Mouse (Mus musculus) urinary bladder, postnatal 4 days (tissue): ENCODE data around the gene Zfand4.
"Not testable (repeated sequence)": the region's sequence is repeated elsewhere in the genome, so short reads cannot be mapped to it uniquely, and the experiment has no call there.

Experiments used
- DNase-seq, 2 experiments: peaks; one replicate each; pipeline ENCODE4 v3.0.0; 2021 to 2022; ENCODE audit warnings: low spot score in 2 of 2

Zfand4 gene

GRCm38 (mm10) chr6:116264018-116264651, at the start of gene Zfand4:
Zfand4 (plus strand) TSS chr6:116264222.
- DNase-seq = peak; percentile 89 to 93

GRCm38 (mm10) chr6:116227767-116228166, 36.3 kb upstream of the Zfand4 start:
- DNase-seq = no peak

GRCm38 (mm10) chr6:116228785-116229525, 35.1 kb upstream of the Zfand4 start:
- DNase-seq = peak; percentile 35 to 72

GRCm38 (mm10) chr6:116234821-116235220, 29.2 kb upstream of the Zfand4 start:
- DNase-seq = not testable (repeated sequence)

- no peak for DNase-seq
These were observed 28.7 kb upstream of the Zfand4 start for GRCm38 (mm10) chr6:116235336-116235735.

GRCm38 (mm10) chr6:116238083-116238482, 25.9 kb upstream of the Zfand4 start:
- DNase-seq = no peak

GRCm38 (mm10) chr6:116240371-116240770, 23.7 kb upstream of the Zfand4 start:
- no peak for DNase-seq

- no peak for DNase-seq
These were observed 4.4 kb upstream of the Zfand4 start for GRCm38 (mm10) chr6:116259649-116260048.

- DNase-seq = no peak
These were observed 3.5 kb upstream of the Zfand4 start for GRCm38 (mm10) chr6:116260481-116260880.

- DNase-seq = no peak
These were observed 1.2 kb upstream of the Zfand4 start for GRCm38 (mm10) chr6:116262824-116263223.

GRCm38 (mm10) chr6:116264836-116265235, 814 bp downstream of the Zfand4 start:
- DNase-seq = no peak

GRCm38 (mm10) chr6:116265603-116266002, 1.6 kb downstream of the Zfand4 start:
- no peak for DNase-seq

- DNase-seq = no peak
These were observed 2.5 kb downstream of the Zfand4 start for GRCm38 (mm10) chr6:116266273-116267109.

GRCm38 (mm10) chr6:116267110-116267423, 3.0 kb downstream of the Zfand4 start:
- no peak for DNase-seq

GRCm38 (mm10) chr6:116275695-116276094, 11.7 kb downstream of the Zfand4 start:
- no peak for DNase-seq

GRCm38 (mm10) chr6:116278679-116279317, 14.8 kb downstream of the Zfand4 start:
- DNase-seq = no peak

GRCm38 (mm10) chr6:116281014-116281413, 17.0 kb downstream of the Zfand4 start:
- DNase-seq = no peak

GRCm38 (mm10) chr6:116282546-116282945, 18.5 kb downstream of the Zfand4 start:
- no peak for DNase-seq

- no peak for DNase-seq
These were observed 19.3 kb downstream of the Zfand4 start for GRCm38 (mm10) chr6:116283280-116283679.

GRCm38 (mm10) chr6:116286321-116286720, 22.3 kb downstream of the Zfand4 start:
- no peak for DNase-seq

GRCm38 (mm10) chr6:116286870-116287575, 23.0 kb downstream of the Zfand4 start:
- no peak for DNase-seq
